Mouse (Mus musculus): Measurements from ENCODE around the gene Txk. TPM values are rescaled to one million over a fixed set of nuclear protein-coding genes. Genes with fewer than 3 reads are reported as not detected.

Gene Txk
- total RNA-seq, 2 experiments from 2014 or later, result 0.58 to 0.66 TPM

DNA sequence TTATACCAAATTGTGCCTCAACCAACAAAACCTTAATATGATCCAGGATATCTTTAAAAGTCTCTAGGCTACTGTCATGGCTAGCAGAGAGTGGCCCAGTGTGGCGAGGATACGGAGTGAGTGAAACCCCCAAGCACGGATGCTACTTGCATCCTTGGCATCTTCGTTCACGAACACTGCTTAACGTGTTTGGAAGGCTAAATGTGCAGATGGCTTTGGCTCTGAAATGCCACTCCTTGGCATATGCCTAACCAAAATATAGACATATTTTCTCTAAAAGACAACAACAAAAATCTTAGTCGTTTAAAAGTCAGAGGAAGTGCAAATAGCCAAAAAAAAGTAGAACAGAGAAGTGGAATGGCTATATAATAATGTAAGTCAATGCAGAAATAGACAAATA, 63.0 kb downstream of the Txk start:
- no peak for DNase-seq

DNA sequence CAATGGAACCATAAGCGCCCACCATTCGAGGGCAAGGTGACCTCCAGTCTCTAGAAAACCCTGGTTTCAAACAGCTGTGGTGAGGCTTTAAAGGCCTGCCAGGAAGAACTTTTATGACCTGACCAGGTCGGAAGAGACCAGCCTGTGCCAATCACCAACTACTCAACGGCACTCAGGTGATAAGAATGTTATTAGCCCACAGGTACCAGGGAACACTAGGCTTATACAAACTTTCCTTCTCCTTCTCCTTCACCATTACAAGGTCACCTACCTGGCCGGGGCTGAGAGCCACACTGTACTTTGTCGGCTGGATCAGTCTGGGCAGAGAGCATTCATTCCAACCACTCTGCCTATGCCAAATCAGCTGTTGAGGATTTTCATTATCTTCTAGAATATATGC, 71.1 kb downstream of the Txk start:
- DNase-seq, result no peak

GRCm38 (mm10) chr5:72674994-72675542, 77.5 kb downstream of the Txk start:
- DNase-seq, result no peak

- DNase-seq, result no peak
Measured at GRCm38 (mm10) chr5:72671017-72671699, 81.4 kb downstream of the Txk start.

DNA sequence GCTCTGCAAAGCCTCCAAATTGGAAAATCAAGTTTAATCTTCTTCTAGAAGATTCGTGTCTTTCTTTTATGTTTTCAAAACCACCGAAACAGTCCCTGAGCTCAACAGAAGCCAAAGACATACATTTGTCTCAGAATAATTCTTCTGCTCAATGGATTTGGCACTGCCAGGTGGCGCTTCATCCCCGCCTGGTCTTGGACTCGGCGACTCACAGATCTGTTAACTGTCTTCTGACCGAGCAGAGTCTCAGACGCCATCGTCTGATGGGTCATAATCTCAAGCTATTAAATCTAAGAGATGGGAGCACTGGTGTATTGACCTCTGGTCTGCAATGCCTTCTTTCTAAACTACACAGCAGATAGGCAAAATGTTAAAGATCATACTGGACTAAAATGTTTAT, 84.2 kb downstream of the Txk start:
- DNase-seq, result no peak

DNA sequence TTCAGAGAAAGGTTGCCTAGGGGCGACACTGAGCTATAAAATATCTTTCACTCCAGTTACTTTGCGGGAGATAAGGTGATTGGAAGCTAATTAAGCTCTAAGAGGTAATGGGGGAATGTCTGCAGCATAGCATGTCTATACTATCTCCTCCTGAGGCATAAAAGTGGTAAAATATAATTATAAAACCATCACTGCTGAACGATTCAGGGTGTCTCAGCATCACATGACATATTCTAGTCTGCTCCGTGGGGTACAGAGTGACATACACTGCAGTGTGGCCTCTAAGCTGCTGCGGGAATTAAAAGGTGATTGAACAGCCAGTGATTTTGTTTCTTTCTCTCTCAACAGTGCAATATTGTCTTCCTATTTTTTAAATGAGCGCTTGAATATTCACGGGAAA, 86.1 kb downstream of the Txk start:
- no peak for DNase-seq

DNA sequence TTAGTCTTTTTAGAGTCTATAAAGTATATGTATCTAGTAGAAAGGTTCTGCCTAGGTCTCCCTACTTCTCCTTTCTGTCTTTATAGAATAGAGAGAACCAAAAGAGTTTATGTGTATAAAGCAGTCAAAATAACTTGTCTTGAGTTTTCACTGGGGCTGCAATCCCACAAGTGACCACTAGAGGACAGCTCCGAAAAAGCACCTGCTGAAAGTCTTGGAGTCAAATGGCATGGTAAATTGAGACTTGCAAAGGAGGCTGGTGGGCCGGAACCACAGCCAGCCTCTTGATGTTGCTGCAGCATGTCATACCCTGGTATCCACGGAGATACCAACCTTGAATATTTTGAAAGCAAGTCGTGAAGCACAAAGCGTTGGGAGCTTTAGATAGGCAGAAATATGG, 87.3 kb downstream of the Txk start:
- DNase-seq, result peak; percentile 74

DNA sequence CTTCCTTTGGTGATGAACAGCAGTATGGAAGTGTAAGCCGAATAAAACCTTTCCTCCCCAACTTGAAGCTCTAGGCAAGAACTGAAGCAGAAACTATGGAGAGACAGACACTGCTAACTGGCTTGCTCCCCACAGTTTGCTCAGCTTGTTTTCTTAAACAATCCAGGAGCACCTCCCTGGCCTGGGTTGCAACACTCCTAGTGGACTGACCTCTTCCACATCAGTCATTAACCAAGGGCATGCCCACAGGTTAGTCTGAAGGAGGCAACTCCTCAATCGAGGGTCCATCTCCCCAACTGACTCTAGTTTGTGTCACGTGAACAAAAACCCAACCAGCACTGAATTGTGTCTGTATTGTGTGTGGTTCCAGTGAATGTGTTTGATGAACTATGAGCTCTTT, 87.7 kb downstream of the Txk start:
- no peak for DNase-seq

GRCm38 (mm10) chr5:72664126-72664525, 88.5 kb downstream of the Txk start:
- DNase-seq, result no peak

DNA sequence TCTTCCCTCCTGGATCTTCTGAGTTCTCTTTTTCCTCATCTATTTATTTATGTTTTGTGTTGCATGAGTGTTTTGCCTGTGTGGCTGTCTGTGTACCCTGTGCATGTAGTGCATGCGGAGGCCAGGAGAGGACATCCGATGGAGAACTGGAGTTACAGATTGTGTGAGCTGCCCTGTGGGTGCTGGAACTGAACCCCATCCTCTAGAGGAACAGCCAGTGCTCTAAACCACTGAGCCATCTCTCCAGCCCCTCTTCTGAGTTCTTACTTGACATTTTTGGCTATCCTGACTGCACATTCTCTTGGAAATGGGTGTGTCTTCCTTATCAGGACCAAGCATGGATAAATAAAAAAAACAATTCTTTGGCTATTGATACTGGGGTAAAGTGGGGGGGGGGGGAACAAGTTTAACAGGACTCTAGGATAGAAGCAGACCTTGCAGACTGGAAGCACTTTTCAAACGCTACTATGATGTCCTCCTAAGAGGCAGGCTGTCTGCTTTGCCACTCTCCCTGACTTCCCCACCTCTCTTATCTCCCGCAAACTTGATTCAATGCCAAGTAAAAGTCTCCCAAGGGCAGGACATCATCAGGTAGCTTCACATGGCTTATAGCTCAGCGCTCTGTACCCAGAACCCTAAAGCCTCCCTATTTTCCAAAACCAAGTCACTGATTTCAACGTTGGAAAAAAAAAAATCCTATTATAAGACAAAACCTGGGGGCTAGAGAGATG, 91.4 kb downstream of the Txk start:
- DNase-seq, result no peak

GRCm38 (mm10) chr5:72658375-72658774, 94.2 kb downstream of the Txk start:
- DNase-seq, result no peak

- DNase-seq, result no peak
Measured at GRCm38 (mm10) chr5:72656270-72656791, 96.2 kb downstream of the Txk start.

- DNase-seq, result no peak
Measured at GRCm38 (mm10) chr5:72653068-72653674, 99.4 kb downstream of the Txk start.

- peak; percentile 26 for DNase-seq
Measured at GRCm38 (mm10) chr5:72648987-72649735, 103.4 kb downstream of the Txk start.

DNA sequence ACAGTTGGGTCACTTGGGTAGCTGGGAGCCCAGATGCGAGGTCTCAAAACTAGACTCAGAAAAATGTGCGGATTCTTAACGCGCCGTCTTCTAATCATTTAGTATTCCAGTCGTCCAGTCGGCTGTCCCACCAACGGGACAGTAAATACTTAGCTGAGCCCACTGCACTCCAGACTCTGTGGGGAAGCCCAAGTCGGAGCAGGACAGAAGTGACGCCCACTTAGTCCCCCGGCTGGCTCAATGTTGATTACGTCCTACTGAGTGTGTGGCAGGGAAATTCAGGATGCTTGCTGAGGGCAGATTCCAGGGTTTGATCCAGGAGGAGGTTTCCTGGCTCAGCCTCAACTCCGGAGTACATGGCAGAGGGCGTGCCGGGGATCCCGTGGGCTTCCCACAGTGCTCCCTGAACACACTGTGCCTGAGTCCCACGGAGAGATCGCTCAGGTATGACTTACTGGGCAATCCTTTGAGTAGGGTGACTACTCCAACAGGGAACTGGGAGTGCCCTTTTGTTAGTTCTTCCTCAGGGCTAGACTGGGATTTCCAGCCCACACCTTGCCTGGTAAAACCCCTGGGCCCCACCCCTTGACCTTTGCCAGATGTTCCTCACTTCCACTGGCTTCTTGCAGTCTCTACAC, 104.5 kb downstream of the Txk start:
- DNase-seq, result no peak

- DNase-seq, result peak; percentile 78
Measured at GRCm38 (mm10) chr5:72647418-72647907, 105.1 kb downstream of the Txk start, which contains the start of gene Nipal1. Gene Nipal1, plus strand, starts transcription at chr5:72647795.

DNA sequence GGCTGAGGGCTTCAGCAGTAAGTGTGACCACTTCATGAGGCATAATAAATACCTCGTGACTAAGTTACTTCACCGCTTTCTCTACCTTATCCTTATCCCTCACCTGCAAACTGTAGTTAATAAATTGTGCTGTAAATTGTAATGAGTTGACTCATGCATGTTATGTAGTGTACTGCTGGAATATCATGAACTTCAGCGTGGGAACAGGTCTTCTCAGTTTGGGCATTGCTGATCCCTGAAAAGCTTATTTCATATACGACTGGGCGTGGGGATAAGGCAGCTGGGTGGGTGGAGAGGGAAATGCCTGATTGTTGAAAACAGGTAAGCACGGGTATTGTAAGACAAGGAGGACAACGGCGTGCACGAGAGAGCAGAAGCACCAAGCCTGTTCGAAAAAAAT, 105.6 kb downstream of the Txk start:
- DNase-seq, result no peak

DNA sequence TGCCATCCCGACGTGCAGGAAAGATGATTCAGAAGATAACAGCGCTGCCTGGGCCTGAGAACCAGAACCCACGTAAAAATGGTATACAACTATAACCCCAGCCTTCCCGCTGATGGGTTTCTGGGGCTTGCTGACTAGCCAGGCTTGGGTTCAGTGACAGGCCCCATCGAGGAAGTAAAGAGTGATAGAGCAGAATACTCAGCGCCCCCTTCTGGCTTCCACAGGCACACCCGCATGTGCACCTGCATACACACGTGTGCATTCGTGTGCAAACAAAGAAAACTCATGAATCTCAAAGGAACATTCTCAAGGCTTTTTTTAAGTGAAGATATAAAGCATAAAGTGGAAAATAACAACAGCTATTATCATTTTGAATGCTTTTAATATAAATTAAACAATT, 106.4 kb downstream of the Txk start:
- no peak for DNase-seq
